Mouse (Mus musculus) layer of hippocampus, adult 9-11 months (tissue): ENCODE measurements around the gene Plekho2.
A peak's percentile ranks its signal among the peaks of the same experiment; 100 is the strongest.

Experiments
- DNase-seq: peaks from one replicate; pipeline ENCODE4 v3.0.0; 2022

Gene Plekho2

DNA sequence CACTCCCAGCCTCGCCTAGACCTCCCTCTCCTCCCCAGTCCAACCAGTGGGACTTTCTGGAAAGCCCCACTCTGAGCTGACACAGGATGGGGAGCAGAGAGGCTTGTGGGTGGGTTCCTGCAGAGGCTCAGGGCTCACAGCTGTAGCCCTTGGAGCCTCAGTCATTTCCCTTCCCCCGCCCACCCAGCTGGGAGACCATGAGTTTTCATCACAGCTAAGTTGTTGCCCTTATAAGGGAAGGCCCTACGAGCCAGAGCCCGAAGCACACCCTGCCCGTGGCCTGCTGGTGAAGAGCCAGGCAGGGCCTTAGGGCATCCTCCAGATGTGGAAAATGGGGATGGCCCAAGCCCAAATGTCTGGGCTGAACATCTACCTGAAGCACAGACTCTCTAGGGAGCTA, 28.8 kb downstream of the Plekho2 start:
- DNase-seq = no peak

DNA sequence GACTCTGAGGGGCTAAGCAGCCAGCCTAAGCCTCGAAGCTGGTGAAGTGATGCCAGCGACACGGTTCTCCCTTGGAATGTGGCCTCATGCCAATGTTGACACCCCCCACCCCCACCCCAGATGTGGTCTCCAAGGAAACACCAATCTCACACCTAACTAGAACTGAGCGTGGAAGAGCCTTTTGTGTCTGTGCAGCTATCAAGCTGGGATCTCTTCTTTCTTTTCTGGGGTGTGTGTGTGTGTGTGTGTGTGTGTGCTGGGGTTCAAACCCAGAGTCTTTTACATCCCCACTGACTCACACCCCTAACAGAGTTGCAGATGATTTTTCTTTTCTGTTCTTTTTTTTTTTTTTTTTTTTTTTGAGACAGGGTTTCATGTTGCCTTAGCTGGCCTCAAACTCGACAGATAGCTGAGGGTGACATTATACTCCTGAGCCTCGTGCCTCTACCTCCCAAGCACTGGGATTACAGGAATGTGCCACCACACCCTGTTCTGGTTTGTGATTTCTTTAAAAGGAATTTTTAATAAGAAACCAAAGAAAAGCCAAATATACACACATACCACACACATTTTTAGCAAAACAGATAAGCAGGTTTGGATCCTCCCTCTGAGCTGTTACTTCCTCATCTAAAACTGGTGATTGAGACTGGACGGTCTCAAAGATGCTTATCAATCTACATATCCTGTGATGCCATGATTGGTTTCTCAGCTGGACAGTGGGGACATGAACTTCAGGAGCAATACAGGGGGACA, 29.6 kb downstream of the Plekho2 start:
- no peak for DNase-seq

DNA sequence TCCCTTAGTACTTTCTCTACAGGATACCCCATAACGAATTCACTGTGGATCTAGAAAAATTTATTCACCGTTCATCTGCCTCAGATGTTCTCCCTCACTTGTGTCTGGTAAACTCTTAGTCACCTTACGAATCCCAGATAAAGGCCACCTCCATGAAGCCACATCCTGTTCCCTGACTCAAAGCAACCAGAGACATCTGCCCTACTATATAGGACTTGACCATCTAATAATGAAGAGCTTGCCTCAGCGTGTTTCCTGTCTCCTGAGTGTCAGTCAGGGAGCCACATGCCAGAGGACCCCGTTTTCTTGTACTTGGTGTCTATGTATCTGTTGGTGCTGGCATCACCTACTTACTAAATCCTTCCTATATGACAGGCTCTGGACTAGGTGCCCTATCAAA, 30.2 kb downstream of the Plekho2 start:
- DNase-seq = no peak

DNA sequence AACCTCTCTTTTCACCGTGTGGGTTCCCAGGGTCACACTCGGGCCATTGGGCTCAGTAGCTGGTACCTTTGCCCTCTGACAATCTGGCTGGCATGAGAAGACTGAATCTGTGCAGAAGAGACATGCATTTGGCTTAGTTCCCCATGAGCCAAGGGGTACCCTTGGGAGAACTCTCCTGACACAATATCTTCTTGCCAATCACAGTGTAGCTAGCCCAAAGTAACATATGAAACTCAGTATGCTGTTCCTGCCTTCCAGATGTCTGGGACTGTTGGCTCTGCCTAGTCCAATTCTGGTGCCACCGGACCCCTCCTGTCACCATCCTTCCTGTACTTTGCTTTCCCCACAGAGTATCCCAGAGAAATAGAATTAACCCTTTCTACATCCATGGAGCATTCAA, 30.7 kb downstream of the Plekho2 start:
- no peak for DNase-seq

DNA sequence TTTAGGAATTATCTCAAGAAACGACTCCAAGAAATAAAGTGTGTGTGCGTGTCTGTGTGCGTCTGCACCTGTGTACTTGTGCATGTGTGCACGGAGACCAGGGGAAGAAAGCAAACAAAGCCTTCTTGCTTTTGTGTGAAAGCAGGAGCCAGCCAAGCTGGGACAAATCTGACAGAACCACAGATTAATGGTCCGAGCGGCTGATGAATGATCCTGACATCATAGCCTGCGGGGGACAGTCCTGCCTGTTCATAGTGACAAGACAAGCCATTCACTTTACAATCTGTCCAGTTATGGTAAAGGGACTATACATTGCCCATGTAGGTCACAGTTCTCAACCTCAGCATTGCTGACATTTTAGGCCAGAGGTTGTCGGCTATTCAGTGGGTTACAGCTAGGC, 31.5 kb downstream of the Plekho2 start:
- DNase-seq = no peak

DNA sequence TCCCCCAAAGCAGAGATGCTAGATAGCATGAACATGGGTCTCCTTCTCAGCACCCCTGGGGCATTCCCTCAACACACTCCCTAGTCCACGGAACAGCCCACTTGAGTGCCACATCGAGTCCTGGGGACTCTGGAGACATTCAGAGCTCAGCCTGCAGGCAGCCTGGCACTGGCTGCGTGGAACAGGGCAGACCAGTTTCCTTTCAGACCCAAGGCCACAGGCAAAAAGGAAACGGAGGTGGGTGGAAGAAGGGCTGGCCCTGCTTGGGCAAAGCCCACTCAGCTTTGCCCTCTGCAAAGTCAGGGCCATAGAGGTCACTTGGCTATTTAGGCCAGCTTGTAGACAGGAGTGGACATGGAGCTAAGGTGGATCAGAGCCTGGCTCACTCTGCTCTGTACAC, 32.0 kb downstream of the Plekho2 start:
- no peak for DNase-seq

DNA sequence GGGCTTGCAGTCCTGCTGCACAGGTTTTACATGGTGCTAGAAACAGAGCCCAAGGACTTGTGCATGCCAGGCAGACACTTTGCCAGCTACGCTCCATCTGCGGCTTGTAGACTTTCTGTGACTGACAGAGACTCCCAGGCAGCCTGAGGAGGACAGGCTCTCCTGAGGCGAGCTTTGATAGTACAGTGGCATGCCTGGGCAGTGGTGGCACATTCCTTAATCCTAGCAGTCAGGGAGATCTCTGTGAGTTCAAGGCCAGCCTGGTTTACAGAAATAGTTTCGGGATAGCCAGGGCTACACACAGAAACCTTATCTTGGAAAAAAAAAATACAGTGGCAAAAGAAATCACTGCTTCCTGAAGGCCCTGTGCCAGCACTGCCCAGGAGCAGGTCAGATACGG, 32.7 kb downstream of the Plekho2 start:
- DNase-seq = no peak

DNA sequence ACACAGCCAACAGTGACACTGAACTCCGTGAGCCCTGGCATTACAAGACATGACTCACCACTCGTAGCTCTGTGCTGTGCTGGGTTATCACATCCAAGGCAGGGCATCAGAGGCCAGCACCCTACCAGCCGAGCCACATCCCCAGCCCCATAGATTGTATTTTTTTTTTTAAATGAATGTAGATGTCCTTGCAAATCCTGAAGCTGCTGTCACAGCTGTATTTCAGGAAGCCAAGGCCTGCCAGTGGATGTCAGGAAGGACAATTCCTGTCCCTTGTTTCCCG, 33.5 kb downstream of the Plekho2 start:
- DNase-seq = no peak

DNA sequence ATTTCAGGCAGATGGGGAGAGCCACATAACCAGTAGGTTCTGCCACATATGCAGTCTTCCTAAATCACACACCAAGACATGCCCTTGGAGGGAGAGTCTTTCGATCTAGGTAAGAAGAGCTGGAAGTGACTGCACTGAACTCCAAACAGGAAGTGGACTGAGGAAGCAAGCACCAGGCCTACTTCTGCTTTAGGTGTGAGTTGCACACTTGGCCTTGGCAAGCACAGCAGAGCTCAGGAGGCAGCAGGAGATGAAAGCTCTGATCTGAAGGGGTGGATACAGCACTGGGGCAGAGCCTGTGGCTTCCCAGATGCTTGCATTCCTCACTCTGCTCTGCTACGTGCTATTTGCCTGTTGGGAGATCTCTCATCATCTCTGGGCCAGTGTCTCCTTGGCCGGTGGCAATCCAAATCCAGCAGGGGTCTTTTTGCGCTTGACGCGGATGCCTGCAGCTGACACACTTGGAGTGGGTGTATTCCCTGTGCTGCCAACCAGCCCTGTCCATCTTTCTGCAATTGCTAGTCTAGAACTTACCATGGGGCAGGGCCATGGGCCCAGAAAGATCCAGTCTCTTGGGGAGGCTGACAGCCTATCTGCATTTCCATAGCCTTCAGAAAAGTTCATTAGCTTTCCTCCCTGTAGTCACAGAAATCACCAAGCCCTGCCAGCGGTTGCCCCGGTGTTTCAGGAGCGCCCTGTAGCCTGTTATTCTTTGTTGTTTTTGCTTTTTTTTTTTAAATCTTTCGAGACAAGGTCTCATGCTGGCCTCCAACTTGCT, 34.0 kb downstream of the Plekho2 start:
- no peak for DNase-seq

DNA sequence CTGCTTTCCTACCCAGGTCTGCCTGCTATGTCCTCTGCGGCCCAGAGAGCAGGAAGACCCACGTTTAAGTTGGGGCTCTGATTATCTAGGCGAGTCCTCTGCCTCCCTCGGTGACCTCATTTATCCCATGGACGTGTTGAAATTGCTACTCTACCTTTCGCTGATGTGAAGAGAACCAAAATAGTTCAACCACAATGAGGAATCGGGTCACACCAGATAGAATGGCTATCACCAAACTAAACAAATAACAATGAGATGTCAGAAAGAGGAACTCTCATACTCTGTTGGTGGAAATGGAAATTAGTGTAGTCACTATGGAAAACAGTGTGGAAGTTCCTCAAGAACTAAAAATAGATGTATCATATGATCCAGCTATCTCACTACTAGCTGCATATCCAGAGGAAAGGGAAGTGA, 37.7 kb downstream of the Plekho2 start:
- no peak for DNase-seq

DNA sequence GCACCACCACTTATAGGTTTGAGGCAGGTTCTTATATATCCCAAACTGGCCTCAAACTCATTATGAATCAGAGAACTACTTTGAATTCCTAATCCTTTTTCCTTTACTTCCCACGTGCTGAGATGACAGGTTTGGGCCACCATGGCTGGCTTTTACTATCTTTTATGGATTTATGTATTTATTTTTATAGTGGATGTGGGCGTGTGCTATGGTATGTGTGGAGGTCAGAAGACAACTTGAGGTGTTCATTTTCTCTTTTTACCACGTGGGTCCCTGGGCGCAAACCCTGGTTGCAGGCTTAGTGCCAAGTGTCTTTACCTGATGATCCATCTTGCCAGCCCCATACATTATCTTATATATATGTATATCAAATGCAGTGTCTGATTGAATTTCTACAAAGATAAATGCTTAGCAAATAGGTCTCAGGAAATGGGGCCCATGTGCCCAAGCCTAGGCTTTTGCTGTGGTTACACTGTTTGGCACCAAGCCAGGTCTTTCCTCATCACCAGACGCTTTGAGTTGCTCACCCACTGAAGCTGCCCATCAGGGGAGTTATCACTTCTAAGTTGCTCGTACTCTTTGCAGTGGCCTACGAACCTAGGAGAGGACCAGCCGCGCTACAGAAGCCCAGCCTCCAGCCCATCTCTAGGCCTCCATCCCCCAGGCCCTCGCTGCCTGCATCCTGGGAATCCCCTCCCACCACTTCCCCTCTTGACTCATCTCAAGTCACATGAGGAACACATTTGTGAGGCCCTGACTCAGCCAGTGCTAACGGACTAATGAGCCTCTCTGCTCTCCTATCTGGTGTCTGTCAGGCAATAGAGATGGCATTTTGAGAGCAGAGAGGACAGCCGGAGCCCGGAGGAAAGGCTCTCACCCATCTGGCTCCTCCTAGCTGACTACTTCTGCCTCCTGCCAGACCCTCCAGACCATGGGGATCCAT, 38.4 kb downstream of the Plekho2 start:
- DNase-seq = peak; percentile 75

DNA sequence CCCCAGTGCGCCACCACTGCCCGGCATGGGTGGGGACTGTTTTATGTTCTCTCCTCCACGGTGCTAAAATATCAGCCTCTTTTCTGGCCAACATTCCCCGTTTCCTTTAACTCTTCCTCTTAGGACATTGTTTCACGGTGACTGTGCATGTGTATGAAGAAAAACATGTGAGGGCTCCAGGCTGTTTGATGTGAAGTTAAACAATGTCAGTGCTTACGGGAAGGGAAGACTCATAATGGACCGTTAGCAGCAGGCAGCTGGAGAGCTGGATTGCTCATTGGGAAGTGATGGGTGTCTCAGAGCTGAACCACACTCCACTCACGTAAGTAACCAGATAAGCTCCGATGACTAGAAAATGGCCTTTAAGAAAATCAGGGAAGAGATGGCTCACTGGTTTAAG, 40.1 kb downstream of the Plekho2 start:
- no peak for DNase-seq

DNA sequence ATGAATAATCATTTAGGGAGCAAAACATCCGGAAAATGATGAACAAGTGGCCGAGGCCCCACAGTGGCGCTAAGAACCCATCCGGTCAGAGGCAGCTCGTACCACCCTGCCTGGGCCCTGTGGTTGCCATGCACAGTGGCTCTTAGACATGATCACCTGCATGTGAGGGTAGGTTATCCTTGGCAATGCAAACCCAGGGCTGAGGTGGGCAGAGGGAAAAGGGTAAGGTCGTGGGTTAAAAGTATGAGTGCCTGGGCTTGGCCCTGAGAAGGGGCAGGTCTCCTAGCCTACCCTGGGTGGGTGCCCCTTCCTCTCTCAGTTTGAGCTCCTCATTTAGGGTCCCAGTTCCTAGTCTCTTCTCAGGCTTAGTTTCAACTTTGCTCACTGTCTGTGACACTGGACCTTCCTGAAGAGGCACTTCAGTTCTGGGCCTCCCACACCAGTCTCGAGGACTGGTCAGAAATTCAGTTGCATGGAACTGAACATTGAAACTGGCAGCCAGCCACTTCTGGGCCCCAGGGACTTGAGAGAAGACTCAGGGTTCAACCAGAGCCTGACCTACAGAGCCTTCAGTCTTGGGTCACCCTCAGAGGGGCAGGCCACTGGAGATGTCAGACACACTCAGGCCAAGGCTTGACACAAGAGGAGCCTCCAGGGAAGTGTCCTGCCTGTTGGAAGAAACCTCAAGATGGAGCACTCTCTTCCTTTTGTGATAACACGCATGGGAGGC, 41.8 kb downstream of the Plekho2 start:
- DNase-seq = peak; percentile 22

DNA sequence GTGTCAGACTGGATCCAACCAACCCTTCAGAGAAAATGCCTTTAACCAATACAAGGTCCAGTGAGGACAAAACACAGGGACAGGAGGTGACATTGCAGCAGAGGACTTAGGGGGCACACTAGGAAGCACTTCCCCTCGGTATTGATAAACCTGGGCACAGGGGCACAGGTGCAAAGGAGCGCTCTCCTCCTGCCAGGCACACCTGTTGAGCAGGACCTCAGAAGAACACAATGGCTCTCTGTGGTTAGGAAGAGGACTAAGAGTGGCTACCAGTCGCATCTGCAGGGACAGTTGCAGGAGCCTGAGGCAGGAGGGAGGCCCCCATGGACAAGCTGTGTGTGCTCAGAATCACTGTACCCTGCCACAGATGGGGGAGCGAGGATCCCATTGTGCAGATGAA, 43.3 kb downstream of the Plekho2 start:
- DNase-seq = no peak

DNA sequence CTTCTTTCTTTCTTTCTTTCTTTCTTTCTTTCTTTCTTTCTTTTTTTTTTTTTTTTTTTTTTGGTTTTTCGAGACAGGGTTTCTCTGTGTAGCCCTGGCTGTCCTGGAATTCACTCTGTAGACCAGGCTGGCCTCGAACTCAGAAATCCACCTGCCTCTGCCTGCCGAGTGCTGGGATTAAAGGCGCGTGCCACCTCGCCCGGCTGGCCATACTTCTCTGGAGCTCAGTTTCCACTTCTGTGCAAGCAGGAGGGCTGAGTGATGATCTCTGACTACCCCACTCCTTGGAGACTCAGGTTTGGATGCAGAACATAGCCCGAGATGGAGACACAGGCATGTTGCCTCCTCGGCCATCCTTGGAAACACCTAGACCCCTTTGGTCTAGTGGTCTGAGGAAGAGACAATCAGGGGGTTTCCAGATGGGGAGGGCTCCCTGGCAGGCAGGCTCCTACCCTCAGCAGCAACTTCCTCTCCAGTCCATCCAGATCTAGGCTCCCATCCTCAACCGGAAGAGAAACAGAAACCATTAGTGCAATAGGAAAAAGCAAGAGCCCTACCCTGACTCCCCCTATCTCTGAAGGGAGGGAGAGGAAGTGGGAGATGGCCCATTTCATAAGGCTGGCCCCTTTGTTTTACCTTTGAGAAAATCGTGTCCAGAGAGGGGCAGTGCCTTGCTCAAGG, 43.9 kb downstream of the Plekho2 start:
- no peak for DNase-seq

DNA sequence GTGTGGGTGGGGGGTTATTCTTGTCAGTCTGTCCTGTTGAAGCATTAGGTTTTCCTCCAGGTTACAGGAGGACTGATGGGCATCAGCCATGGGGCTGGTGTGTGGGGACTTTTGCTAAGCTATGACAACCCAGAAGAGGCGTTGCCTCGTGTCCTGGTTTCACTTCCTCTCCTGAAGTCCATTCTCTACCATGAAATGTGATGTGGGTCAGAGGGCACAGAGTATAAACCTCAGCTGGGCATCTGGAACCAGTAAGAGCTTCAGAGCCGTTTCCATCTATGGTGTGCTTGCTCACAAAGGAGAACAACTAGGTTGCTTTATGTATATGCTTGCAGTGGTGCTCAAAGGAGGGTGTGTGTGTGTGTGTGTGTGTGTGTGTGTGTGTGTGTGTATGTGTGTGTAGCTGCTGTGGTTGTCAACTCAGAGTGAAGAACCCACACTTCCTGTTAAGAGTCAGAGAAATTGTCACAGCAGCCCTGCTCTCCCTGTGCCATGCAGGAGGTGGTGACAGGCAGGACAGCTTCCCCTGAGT, 44.6 kb downstream of the Plekho2 start:
- DNase-seq = peak; percentile 34

DNA sequence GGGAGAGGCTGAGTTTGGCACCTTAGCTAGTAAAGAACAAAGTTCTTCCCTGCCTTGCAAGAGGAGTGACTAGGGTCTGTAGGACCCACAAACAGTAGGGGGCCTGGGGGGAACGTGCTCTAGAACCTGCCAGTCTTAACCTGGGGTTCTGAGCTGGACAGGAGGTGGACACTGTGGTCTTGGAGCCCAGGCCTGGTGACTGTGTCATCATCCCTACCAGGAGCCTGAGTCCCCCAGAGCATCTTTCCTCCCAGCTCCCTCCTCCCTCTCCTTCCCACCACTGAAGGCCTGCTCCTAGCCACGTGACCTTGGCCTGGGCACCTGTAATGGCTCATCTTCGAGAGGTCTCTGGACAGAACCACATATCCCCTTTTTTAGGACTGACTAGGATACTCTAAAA, 45.7 kb downstream of the Plekho2 start:
- no peak for DNase-seq

DNA sequence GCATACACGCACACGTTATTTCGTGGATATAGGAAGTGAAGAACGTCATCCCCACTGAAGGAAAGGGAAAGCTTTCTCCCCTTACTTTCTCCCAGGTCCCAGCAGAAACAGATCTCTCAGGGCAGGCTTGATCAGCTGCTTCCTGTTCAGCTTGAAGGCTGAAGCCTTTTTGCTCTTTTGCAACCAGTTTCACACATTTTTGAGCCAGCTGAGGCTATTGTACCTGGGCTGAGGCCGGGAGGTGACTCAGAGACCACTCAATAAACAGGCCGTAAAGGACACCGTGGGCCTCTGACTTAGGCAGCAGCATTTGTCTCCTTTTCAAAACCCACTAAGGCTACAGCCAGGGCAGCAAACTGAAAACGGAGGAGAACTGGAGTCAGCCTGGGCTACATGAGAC, 46.9 kb downstream of the Plekho2 start:
- no peak for DNase-seq

DNA sequence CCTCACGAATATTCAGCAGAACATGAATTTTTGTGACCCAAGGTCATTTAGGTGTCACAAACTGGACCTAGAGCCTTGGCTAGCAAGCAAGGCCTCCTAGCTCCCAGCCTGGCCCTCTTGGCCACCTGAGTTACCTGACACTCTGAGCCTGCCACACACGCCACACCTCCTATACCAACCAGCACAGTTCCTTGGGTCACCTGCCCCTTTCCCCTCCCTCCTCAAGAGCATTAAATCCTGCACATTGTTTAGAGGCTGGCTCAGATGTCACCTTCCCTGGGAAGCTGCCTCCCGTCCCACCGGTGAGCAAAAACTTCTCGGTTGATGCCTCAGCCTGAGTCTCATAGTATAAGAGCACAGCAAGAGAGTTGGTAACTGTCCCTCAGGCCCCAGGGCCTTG, 48.6 kb downstream of the Plekho2 start:
- no peak for DNase-seq

DNA sequence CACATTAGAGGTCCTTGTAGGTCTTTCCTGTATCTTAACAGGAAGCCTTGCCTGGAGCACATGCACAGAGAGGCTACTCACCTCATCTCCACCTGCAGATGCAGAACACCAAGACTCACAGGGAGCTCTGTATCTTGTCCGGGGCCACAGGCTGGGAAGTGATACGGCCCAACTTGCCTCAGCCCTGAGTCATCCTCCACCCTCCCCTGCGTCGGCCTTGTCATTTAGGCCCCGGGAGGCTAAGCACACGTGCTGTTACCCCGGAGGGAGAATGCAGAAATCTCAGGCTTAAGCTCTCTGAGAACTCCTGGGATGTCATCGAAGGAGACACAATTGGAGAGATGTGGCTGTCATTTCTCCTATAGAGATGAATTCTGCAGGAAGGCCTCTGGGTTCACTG, 50.2 kb downstream of the Plekho2 start:
- no peak for DNase-seq

DNA sequence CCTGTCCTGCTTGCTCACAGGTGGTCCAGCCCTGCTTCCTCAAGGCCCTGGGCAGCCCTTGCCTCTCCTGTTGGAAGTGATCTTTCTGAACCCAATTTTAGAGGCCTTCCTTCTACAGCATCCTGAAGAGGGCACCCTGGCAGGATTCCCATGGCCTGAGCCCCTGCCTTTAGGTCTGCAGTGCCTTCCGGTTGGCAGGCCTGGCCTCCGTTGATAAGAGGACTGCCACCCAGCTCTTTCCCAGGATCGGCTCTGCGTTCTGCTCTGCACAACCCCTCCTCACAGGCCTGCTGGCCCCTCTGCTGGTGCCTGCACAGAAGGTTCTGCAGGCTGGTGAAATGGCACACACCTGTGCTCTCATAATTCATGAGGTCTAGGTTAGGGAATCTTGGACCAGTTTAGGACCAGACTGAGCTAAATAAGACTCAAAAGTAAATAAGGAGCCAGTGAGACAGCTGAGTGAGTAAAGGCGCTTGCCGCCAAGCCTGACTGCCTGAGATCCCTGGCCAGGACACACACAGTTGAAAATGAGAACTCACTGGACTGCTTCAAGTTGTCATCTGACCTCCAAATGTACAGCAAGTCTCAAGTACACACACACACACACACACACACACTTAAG, 51.3 kb downstream of the Plekho2 start:
- DNase-seq = no peak
